Comparison of ENCODE assay signal across 9 mouse cellular contexts in the genomic region with DNA sequence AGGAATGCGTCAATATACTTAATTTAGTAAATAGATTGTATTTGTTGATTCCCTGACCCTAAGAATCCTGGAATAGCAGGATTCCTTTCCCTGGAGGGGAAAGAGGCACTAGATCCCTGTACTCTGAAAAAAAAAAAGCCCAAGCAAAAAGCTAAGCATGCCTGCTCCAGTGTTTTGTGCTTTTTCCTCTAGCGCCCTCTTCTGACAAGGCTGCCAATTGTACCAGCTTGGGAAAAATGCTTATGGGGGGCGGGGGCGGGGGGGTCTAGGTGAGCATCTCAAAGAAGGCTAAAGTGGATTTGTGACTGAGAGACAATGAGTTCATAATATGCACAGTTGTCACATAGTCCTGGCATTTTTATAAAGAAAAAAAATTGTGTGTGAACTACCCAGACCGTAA. TPM values are rescaled to one million over a fixed set of nuclear protein-coding genes. Genes with fewer than 3 reads are reported as not detected.
DNase-seq lines count a peak whose midpoint lies in the region; ATAC-seq and TF ChIP-seq lines count a peak whose summit lies in the region.
"Had no signal": no experiment of that assay in that cellular context is flagged by ENCODE, and none has a peak within 500 bp of the region (broad histone marks: within the 10 kb centered on the region; RNA-seq: fewer than 3 reads in every experiment).

No protein-coding gene starts in this region.

- TF ChIP-seq POLR2A in ES-Bruce4 (IDR thresholded peaks at IDR 0.05; ENCODE audit: insufficient read depth, low read length): no peak

- no peak for TF ChIP-seq EP300 in ES-Bruce4 (IDR thresholded peaks at IDR 0.05; ENCODE audit: insufficient read depth, low read depth, low read length)

- H3K4me2 ChIP-seq in midbrain, embryonic 11.5 days: no peak overlapping the region
- H3K4me2 ChIP-seq: embryonic facial prominence, embryonic 12.5 days; neural tube, embryonic 12.5 days had no signal

- no peaks in the 10 kb centered on the region for H3K9me3 ChIP-seq in ES-Bruce4 (replicated peaks; ENCODE audit: control insufficient read depth, insufficient read depth, low read length, poor library complexity, severe bottlenecking)
- no peaks in the 10 kb centered on the region for H3K9me3 ChIP-seq in midbrain, embryonic 11.5 days (ENCODE audit: control insufficient read depth, low read length)
- H3K9me3 ChIP-seq: embryonic facial prominence, embryonic 12.5 days; neural tube, embryonic 12.5 days had no signal

- H3K9ac ChIP-seq in ES-Bruce4 (ENCODE audit: low read depth, poor library complexity, severe bottlenecking): no peak overlapping the region
- H3K9ac ChIP-seq in midbrain, embryonic 11.5 days (ENCODE audit: low read length): no peak overlapping the region
- H3K9ac ChIP-seq: embryonic facial prominence, embryonic 12.5 days; neural tube, embryonic 12.5 days had no signal

- 43% methylated on average over 5 of the region's 5 CpGs for whole genome bisulfite sequencing in midbrain, embryonic 11.5 days

- no peaks in the 10 kb centered on the region for H3K4me1 ChIP-seq in ES-Bruce4 (ENCODE audit: control insufficient read depth, insufficient read depth, low read length)
- H3K4me1 ChIP-seq in midbrain, embryonic 11.5 days (ENCODE audit: control insufficient read depth, insufficient read depth, low read length): no peaks in the 10 kb centered on the region
- H3K4me1 ChIP-seq: neural tube, embryonic 12.5 days had no signal

- H3K36me3 ChIP-seq in ES-Bruce4 (ENCODE audit: control insufficient read depth, insufficient read depth, low read length, poor library complexity, severe bottlenecking): no peaks in the 10 kb centered on the region
- peaks cover 12% of the 10 kb centered on the region for H3K36me3 ChIP-seq in midbrain, embryonic 11.5 days (ENCODE audit: control insufficient read depth, insufficient read depth, low read length)

- H3K27me3 ChIP-seq in ES-Bruce4 (ENCODE audit: control insufficient read depth, insufficient read depth, low read length, poor library complexity, severe bottlenecking): no peaks in the 10 kb centered on the region
- no peaks in the 10 kb centered on the region for H3K27me3 ChIP-seq in midbrain, embryonic 11.5 days (ENCODE audit: control insufficient read depth, insufficient read depth, low read length)
- H3K27me3 ChIP-seq: embryonic facial prominence, embryonic 12.5 days; neural tube, embryonic 12.5 days had no signal

- TF ChIP-seq CTCF in layer of hippocampus, adult 2 months (conservative IDR thresholded peaks at IDR 0.05): peak; percentile 75
- peak; percentile 21 for TF ChIP-seq CTCF in ES-Bruce4 (IDR thresholded peaks at IDR 0.05; ENCODE audit: low read depth, low read length)

- H3K27ac ChIP-seq in layer of hippocampus, adult 2 months: peak overlapping the region; percentile 54; the same call in 1 of the 2 replicates
- no peak overlapping the region for H3K27ac ChIP-seq in ES-Bruce4 (ENCODE audit: insufficient read depth, low read length)
- H3K27ac ChIP-seq in midbrain, embryonic 11.5 days (ENCODE audit: low read depth, low read length): no peak overlapping the region
- H3K27ac ChIP-seq: embryonic facial prominence, embryonic 12.5 days; neural tube, embryonic 12.5 days had no signal

- no peak for DNase-seq in layer of hippocampus, adult 2 months (ENCODE audit: low spot score in 2 of 2)
- DNase-seq in layer of hippocampus, postnatal 36 days: no peak
- peak; percentile 73 for DNase-seq in adipocyte (ENCODE audit: low spot score)
- peak; percentile 65 for DNase-seq in mesoderm, embryonic 11.5 days (ENCODE audit: low read depth, low spot score)
- no peak for DNase-seq in midbrain, embryonic 11.5 days (ENCODE audit: low spot score, missing footprints)

- no peak overlapping the region for H3K4me3 ChIP-seq in layer of hippocampus, adult 2 months
- H3K4me3 ChIP-seq in ES-Bruce4 (ENCODE audit: low read depth, low read length): no peak overlapping the region
- H3K4me3 ChIP-seq in midbrain, embryonic 11.5 days (ENCODE audit: low read depth, low read length): no peak overlapping the region
- H3K4me3 ChIP-seq: embryonic facial prominence, embryonic 12.5 days; neural tube, embryonic 12.5 days had no signal

- ATAC-seq in midbrain, embryonic 11.5 days (ENCODE audit: low FRiP score): no peak
- ATAC-seq in cerebellum, adult (ENCODE audit: insufficient number of reproducible peaks, low FRiP score, low TSS enrichment): no peak

RNA-seq across cellular contexts. Expression of gene Rbm4b, which starts 12.8 kb away (rescaled TPM):
- total RNA-seq in layer of hippocampus, adult 2 months (2021): 10 to 100 TPM; 16.8 to 17.9 TPM
- 10 to 100 TPM; 17.4 to 20.2 TPM for total RNA-seq in layer of hippocampus, postnatal 36 days (2021)
- polyA plus RNA-seq in ES-Bruce4 (2011; ENCODE audit: insufficient read depth, insufficient read length, low read depth, missing spikeins): 7.2 and 7.4 TPM in 2 replicates
- 137 and 152 TPM in 2 replicates for polyA plus RNA-seq in midbrain, embryonic 11.5 days (2014; fragmentation: Nextera tagmentation; extraction: Ambion mirVana)

RNA-seq across cellular contexts. Expression of gene Sptbn2, which starts 32.6 kb away (rescaled TPM):
- 100 to 1,000 TPM; 588 to 591 TPM for total RNA-seq in layer of hippocampus, adult 2 months (2021)
- total RNA-seq in layer of hippocampus, postnatal 36 days (2021): 100 to 1,000 TPM; 575 to 585 TPM
- 13.5 and 13.7 TPM in 2 replicates for polyA plus RNA-seq in ES-Bruce4 (2011; ENCODE audit: insufficient read depth, insufficient read length, low read depth, missing spikeins)
- 13.4 and 14.0 TPM in 2 replicates for polyA plus RNA-seq in midbrain, embryonic 11.5 days (2014; fragmentation: Nextera tagmentation; extraction: Ambion mirVana)

RNA-seq across cellular contexts. Expression of gene Gm960, which starts 45.1 kb away (rescaled TPM):
- 1 to 10 TPM; 1.2 to 2.5 TPM for total RNA-seq in layer of hippocampus, adult 2 months (2021)
- total RNA-seq in layer of hippocampus, postnatal 36 days (2021): 1 to 10 TPM; 1.4 to 1.7 TPM
- 0.32 and 0.87 TPM in 2 replicates for polyA plus RNA-seq in ES-Bruce4 (2011; ENCODE audit: insufficient read depth, insufficient read length, low read depth, missing spikeins)
- polyA plus RNA-seq in midbrain, embryonic 11.5 days (2014; fragmentation: Nextera tagmentation; extraction: Ambion mirVana): 2.3 and 3.4 TPM in 2 replicates

RNA-seq across cellular contexts. Expression of gene Rbm4, which starts 50.2 kb away (rescaled TPM):
- 10 to 100 TPM; 76.1 to 95.4 TPM for total RNA-seq in layer of hippocampus, adult 2 months (2021)
- 10 to 100 TPM; 88.2 to 89.6 TPM for total RNA-seq in layer of hippocampus, postnatal 36 days (2021)
- polyA plus RNA-seq in ES-Bruce4 (2011; ENCODE audit: insufficient read depth, insufficient read length, low read depth, missing spikeins): 67.6 and 72.7 TPM in 2 replicates
- 108 and 111 TPM in 2 replicates for polyA plus RNA-seq in midbrain, embryonic 11.5 days (2014; fragmentation: Nextera tagmentation; extraction: Ambion mirVana)

Comparison
In these comparisons a context has a peak if more than half of its experiments do, and no peak if none do; other contexts are left out.
1. DNase-seq: peak in adipocyte (single experiment) and mesoderm, embryonic 11.5 days (single experiment); none in layer of hippocampus, adult 2 months (0 of 2), layer of hippocampus, postnatal 36 days (0 of 2) and midbrain, embryonic 11.5 days (single experiment).